Mouse (Mus musculus): Measurements from ENCODE around the gene Tnk1. TPM values are rescaled to one million over a fixed set of nuclear protein-coding genes. Genes with fewer than 3 reads are reported as not detected.

The Tnk1 gene
- polyA plus RNA-seq (2015; fragmentation: Nextera tagmentation; extraction: Ambion mirVana), result 10.8 and 11.8 TPM in 2 replicates

DNA sequence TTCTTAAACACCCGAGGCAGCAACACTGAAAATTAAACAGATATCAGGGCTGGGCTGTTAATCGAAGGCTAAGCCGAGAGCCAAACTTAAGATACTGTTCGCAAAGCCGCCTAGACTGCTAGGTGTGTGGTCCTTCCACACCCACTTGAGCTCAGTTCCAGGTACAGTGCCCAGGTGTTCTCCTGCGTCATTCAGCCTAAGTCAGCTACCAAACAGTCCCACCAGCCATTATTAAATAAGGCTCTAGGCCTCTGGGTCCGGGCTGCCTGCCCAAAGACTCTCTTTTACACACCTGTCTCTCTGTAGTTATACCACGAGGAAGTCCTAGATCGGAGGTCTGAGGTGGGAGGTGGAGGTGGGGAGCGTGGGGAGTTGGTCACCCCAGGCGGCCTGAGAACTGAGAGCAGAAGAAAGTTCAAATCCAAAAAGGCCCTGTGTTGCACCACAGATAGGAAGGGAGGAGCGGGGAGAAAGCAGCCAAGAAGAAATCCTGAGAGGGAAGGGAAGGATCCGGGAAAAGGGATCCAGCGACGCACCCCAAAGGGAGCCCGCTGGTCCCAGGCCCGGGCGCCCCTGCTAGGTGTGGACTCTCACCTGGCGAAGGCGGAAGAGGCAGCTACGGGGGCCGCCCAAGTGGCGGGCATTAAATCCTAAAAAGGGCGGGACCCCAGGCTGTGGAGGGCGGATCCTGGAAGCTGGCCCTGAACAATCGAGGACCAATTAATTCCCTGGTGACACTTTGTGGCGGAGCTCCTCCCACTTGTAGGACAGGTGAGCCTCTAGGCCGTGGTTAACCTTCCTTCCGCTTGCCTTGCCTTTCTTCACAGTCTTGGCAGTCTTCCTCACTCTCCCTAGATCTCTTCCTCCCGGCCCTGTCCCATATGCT, at the start of gene Tnk1:
Gene Tnk1 (minus strand): TSS at position 618 of the 886 bp plus-strand sequence.
- peak within 1 kb of the TSS; percentile 39 for H3K4me3 ChIP-seq (ENCODE audit: low read length)
- peak within 1 kb of the TSS; percentile 68 for H3K27ac ChIP-seq (ENCODE audit: low read length)
- H3K4me2 ChIP-seq (ENCODE audit: low read depth, low read length), result peak within 1 kb of the TSS; percentile 46
- H3K9me3 ChIP-seq (ENCODE audit: control insufficient read depth, low read length), result no peaks in the 10 kb centered on the region
- H3K4me1 ChIP-seq (replicated peaks; ENCODE audit: control insufficient read depth, insufficient read depth, low read length), result no peaks in the 10 kb centered on the region
- 13% methylated on average over 30 of the region's 30 CpGs for WGBS
- peak within 1 kb of the TSS; percentile 48; the same call in 1 of the 2 replicates for H3K9ac ChIP-seq (ENCODE audit: low read length)
- no peaks in the 10 kb centered on the region for H3K36me3 ChIP-seq (ENCODE audit: control insufficient read depth, insufficient read depth, low read length)
- ATAC-seq (ENCODE audit: low read depth), result peak; percentile 89
- H3K27me3 ChIP-seq (ENCODE audit: control insufficient read depth, insufficient read depth, low read depth, low read length), result no peaks in the 10 kb centered on the region; the same call in 1 of the 2 replicates

DNA sequence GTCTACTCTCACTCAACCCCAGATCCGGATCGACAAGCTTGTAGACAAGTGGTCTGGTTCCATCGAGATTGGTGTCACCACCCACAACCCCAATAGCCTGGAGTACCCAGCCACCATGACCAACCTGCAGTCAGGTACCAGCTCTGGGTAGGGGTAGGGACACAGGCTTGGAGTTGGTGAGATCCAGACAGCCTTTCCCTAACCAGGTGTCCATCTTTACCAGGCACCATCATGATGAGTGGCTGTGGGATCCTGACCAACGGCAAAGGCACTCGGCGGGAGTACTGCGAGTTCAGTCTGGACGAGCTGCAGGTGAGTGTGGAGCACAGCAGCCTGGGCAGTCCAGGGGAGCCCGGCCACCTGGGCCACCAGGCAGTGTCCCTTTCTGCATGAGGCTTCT, 45.8 kb upstream of the Tnk1 start:
- Histone ChIP-seq H3K4me2 (ENCODE audit: low read depth, low read length) (no peak overlapping the region), H3K27ac (ENCODE audit: low read length) (no peak overlapping the region), H3K36me3 (ENCODE audit: control insufficient read depth, insufficient read depth, low read length) (peaks cover 47% of the 10 kb centered on the region), H3K4me3 (ENCODE audit: low read length) (no peak overlapping the region), H3K4me1 (replicated peaks; ENCODE audit: control insufficient read depth, insufficient read depth, low read length) (peaks cover 17% of the 10 kb centered on the region), H3K9ac (ENCODE audit: low read length) (no peak overlapping the region), H3K27me3 (ENCODE audit: control insufficient read depth, insufficient read depth, low read depth, low read length) (no peaks in the 10 kb centered on the region), H3K9me3 (ENCODE audit: control insufficient read depth, low read length) (no peaks in the 10 kb centered on the region)
- 87% methylated on average over 9 of the region's 9 CpGs for WGBS
- no peak for ATAC-seq (ENCODE audit: low read depth)

- Histone ChIP-seq H3K4me2 (ENCODE audit: low read depth, low read length) (peak overlapping the region; percentile 99), H3K4me1 (replicated peaks; ENCODE audit: control insufficient read depth, insufficient read depth, low read length) (peaks cover 19% of the 10 kb centered on the region), H3K9me3 (ENCODE audit: control insufficient read depth, low read length) (no peaks in the 10 kb centered on the region), H3K27me3 (ENCODE audit: control insufficient read depth, insufficient read depth, low read depth, low read length) (no peaks in the 10 kb centered on the region), H3K36me3 (ENCODE audit: control insufficient read depth, insufficient read depth, low read length) (peaks cover 35% of the 10 kb centered on the region), H3K4me3 (ENCODE audit: low read length) (peak overlapping the region; percentile 81), H3K27ac (ENCODE audit: low read length) (no peak overlapping the region), H3K9ac (ENCODE audit: low read length) (peak overlapping the region; percentile 90)
- WGBS, result 78% methylated on average over 9 of the region's 13 CpGs
- ATAC-seq (ENCODE audit: low read depth), result no peak
Measured at GRCm38 (mm10) chr11:69902972-69903371, 44.4 kb upstream of the Tnk1 start.

GRCm38 (mm10) chr11:69901993-69902392, 43.5 kb upstream of the Tnk1 start:
- Histone ChIP-seq H3K9me3 (ENCODE audit: control insufficient read depth, low read length) (no peaks in the 10 kb centered on the region), H3K4me1 (replicated peaks; ENCODE audit: control insufficient read depth, insufficient read depth, low read length) (peaks cover 19% of the 10 kb centered on the region), H3K36me3 (ENCODE audit: control insufficient read depth, insufficient read depth, low read length) (peaks cover 25% of the 10 kb centered on the region), H3K4me3 (ENCODE audit: low read length) (peak overlapping the region; percentile 81), H3K27ac (ENCODE audit: low read length) (peak overlapping the region; percentile 99), H3K4me2 (ENCODE audit: low read depth, low read length) (peak overlapping the region; percentile 99), H3K9ac (ENCODE audit: low read length) (peak overlapping the region; percentile 90), H3K27me3 (ENCODE audit: control insufficient read depth, insufficient read depth, low read depth, low read length) (no peaks in the 10 kb centered on the region)
- WGBS, result under 1% methylated on average over 34 of the region's 39 CpGs
- peak; percentile 0; the same call in 1 of the 2 replicates for ATAC-seq (ENCODE audit: low read depth)

- peaks cover 20% of the 10 kb centered on the region for H3K36me3 ChIP-seq (ENCODE audit: control insufficient read depth, insufficient read depth, low read length)
- WGBS, result under 1% methylated on average over 42 of the region's 42 CpGs
- H3K4me1 ChIP-seq (replicated peaks; ENCODE audit: control insufficient read depth, insufficient read depth, low read length), result peaks cover 19% of the 10 kb centered on the region
- H3K9me3 ChIP-seq (ENCODE audit: control insufficient read depth, low read length), result no peaks in the 10 kb centered on the region
- peak overlapping the region; percentile 99 for H3K27ac ChIP-seq (ENCODE audit: low read length)
- peak overlapping the region; percentile 90 for H3K9ac ChIP-seq (ENCODE audit: low read length)
- peak overlapping the region; percentile 81 for H3K4me3 ChIP-seq (ENCODE audit: low read length)
- H3K4me2 ChIP-seq (ENCODE audit: low read depth, low read length), result peak overlapping the region; percentile 99
- no peaks in the 10 kb centered on the region for H3K27me3 ChIP-seq (ENCODE audit: control insufficient read depth, insufficient read depth, low read depth, low read length)
- ATAC-seq (ENCODE audit: low read depth), result peak; percentile 89
Measured at GRCm38 (mm10) chr11:69901406-69901846, 42.9 kb upstream of the Tnk1 start.

GRCm38 (mm10) chr11:69900471-69901405, 42.2 kb upstream of the Tnk1 start, which contains the start of the genes 2810408A11Rik and Neurl4:
2810408A11Rik (minus strand) TSS chr11:69900987.
Neurl4 (plus strand) TSS chr11:69901072.
- H3K4me1 ChIP-seq (replicated peaks; ENCODE audit: control insufficient read depth, insufficient read depth, low read length), result peaks cover 19% of the 10 kb centered on the region
- peak within 1 kb of the TSS; percentile 81 for H3K4me3 ChIP-seq (ENCODE audit: low read length)
- peak within 1 kb of the TSS; percentile 95 for H3K9ac ChIP-seq (ENCODE audit: low read length)
- H3K27me3 ChIP-seq (ENCODE audit: control insufficient read depth, insufficient read depth, low read depth, low read length), result no peaks in the 10 kb centered on the region
- H3K9me3 ChIP-seq (ENCODE audit: control insufficient read depth, low read length), result no peaks in the 10 kb centered on the region
- peaks cover 13% of the 10 kb centered on the region for H3K36me3 ChIP-seq (ENCODE audit: control insufficient read depth, insufficient read depth, low read length)
- ATAC-seq (ENCODE audit: low read depth), result peak; percentile 95
- peak within 1 kb of the TSS; percentile 99 for H3K27ac ChIP-seq (ENCODE audit: low read length)
- WGBS, result 0% methylated on average over 38 of the region's 38 CpGs
- H3K4me2 ChIP-seq (ENCODE audit: low read depth, low read length), result peak within 1 kb of the TSS; percentile 99

- WGBS, result 19% methylated on average over 4 of the region's 4 CpGs
- H3K4me3 ChIP-seq (ENCODE audit: low read length), result peak overlapping the region; percentile 81
- no peaks in the 10 kb centered on the region for H3K27me3 ChIP-seq (ENCODE audit: control insufficient read depth, insufficient read depth, low read depth, low read length)
- H3K4me2 ChIP-seq (ENCODE audit: low read depth, low read length), result peak overlapping the region; percentile 99
- H3K9ac ChIP-seq (ENCODE audit: low read length), result peak overlapping the region; percentile 95
- peaks cover 19% of the 10 kb centered on the region for H3K4me1 ChIP-seq (replicated peaks; ENCODE audit: control insufficient read depth, insufficient read depth, low read length)
- peak overlapping the region; percentile 99 for H3K27ac ChIP-seq (ENCODE audit: low read length)
- H3K9me3 ChIP-seq (ENCODE audit: control insufficient read depth, low read length), result no peaks in the 10 kb centered on the region
- ATAC-seq (ENCODE audit: low read depth), result no peak
- peaks cover 8% of the 10 kb centered on the region for H3K36me3 ChIP-seq (ENCODE audit: control insufficient read depth, insufficient read depth, low read length)
Measured at GRCm38 (mm10) chr11:69899870-69900269, 41.3 kb upstream of the Tnk1 start.

- H3K36me3 ChIP-seq (ENCODE audit: control insufficient read depth, insufficient read depth, low read length), result no peaks in the 10 kb centered on the region
- H3K4me2 ChIP-seq (ENCODE audit: low read depth, low read length), result no peak within 1 kb of the TSS
- H3K27ac ChIP-seq (ENCODE audit: low read length), result no peak within 1 kb of the TSS
- no peaks in the 10 kb centered on the region for H3K27me3 ChIP-seq (ENCODE audit: control insufficient read depth, insufficient read depth, low read depth, low read length)
- H3K9ac ChIP-seq (ENCODE audit: low read length), result 0 out of 2 replicates have a peak within 1 kb of the TSS, but pooled peaks have one; percentile 30
- ATAC-seq (ENCODE audit: low read depth), result no peak
- 74% methylated on average over 4 of the region's 4 CpGs for WGBS
- no peaks in the 10 kb centered on the region for H3K9me3 ChIP-seq (ENCODE audit: control insufficient read depth, low read length)
- H3K4me3 ChIP-seq (ENCODE audit: low read length), result no peak within 1 kb of the TSS
- peaks cover 18% of the 10 kb centered on the region for H3K4me1 ChIP-seq (replicated peaks; ENCODE audit: control insufficient read depth, insufficient read depth, low read length)
Measured at GRCm38 (mm10) chr11:69895291-69895690, 36.8 kb upstream of the Tnk1 start, which contains the start of gene Acap1. Acap1 (minus strand) TSS chr11:69895539.

Measured in lung, embryonic 16.5 days (tissue).